Mouse (Mus musculus) thymus, adult 2 months (tissue): Measurements from ENCODE around the gene Zfr2.

Experiments used
- CTCF ChIP-seq: fragments of 200-500 bp; IDR thresholded peaks from 2 replicates; pipeline ENCODE4 v1.5.1; 2012; ENCODE audit warnings: mild to moderate bottlenecking, control low read depth, low read length, moderate library complexity, borderline replicate concordance; ENCODE audit not compliant: control insufficient read depth, poor library complexity, insufficient read depth; ENCODE audit errors: extremely low read depth
- POLR2A ChIP-seq: fragments of 200-500 bp; IDR thresholded peaks from 2 replicates; pipeline ENCODE4 v1.6.1; 2012; ENCODE audit warnings: mild to moderate bottlenecking, low read length, control low read depth, moderate library complexity; ENCODE audit not compliant: control insufficient read depth, poor library complexity, insufficient read depth; ENCODE audit errors: extremely low read depth

DNA sequence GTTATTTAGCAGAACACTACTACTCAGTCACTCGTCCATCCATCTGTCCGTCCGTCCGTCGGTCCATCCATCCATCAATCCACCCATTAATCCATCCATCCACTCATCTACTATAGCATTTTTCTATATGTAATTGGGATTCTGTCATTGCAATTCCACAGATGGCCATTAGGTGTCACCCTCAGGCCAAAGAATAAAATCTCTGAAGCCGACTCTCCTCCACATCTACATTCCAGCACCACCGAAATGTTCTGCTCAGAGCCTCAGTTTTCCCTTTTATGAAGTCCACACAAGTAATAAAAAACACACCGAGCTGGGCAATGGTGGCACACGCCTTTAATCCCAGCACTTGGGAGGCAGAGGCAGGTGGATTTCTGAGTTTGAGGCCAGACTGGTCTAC lies 34.7 kb upstream of the Zfr2 start:
- TF ChIP-seq CTCF (no peak), POLR2A (no peak)
